Mouse (Mus musculus) gastrocnemius, postnatal 4 days (tissue): ENCODE data around the gene Izumo1r. TPM values are rescaled to one million over a fixed set of nuclear protein-coding genes. Genes with fewer than 3 reads are reported as not detected.

Experiments
- DNase-seq, 2 experiments: peaks; one replicate each; pipeline ENCODE4 v3.0.0; 2021 to 2022; ENCODE audit warnings: low spot score in 2 of 2, mixed read lengths in 2 of 2
- long read RNA-seq, 2 experiments: library from polyadenylated mRNA; stranded (forward); transcript quantifications; one replicate each; pipeline ENCODE4 v2.0.0; 2021
- total RNA-seq, 2 experiments: library from RNA; stranded (reverse); gene quantifications; 2 replicates each; pipeline ENCODE4 v1.2.3; 2021

The Izumo1r gene
- total RNA-seq = not detected
- long read RNA-seq, experiment 1 = 0 reads
- long read RNA-seq, experiment 2 = 0 reads

GRCm38 (mm10) chr9:14903581-14904378, at the start of gene Izumo1r:
Gene Izumo1r, minus strand, starts transcription at chr9:14903949.
- DNase-seq = no peak

GRCm38 (mm10) chr9:14951072-14951471, 47.3 kb upstream of the Izumo1r start:
- DNase-seq = no peak

- no peak for DNase-seq
These were observed 45.1 kb upstream of the Izumo1r start for GRCm38 (mm10) chr9:14948843-14949242.

GRCm38 (mm10) chr9:14946677-14947076, 42.9 kb upstream of the Izumo1r start:
- no peak for DNase-seq

GRCm38 (mm10) chr9:14945919-14946318, 42.2 kb upstream of the Izumo1r start:
- DNase-seq = no peak

- DNase-seq = no peak
These were observed 38.5 kb upstream of the Izumo1r start for GRCm38 (mm10) chr9:14942143-14942720.

GRCm38 (mm10) chr9:14939610-14940009, 35.9 kb upstream of the Izumo1r start:
- DNase-seq = no peak

GRCm38 (mm10) chr9:14937308-14937707, 33.6 kb upstream of the Izumo1r start:
- no peak for DNase-seq

GRCm38 (mm10) chr9:14934851-14935250, 31.1 kb upstream of the Izumo1r start:
- no peak for DNase-seq

GRCm38 (mm10) chr9:14931943-14932342, 28.2 kb upstream of the Izumo1r start:
- DNase-seq = no peak

- DNase-seq = no peak
These were observed 27.5 kb upstream of the Izumo1r start for GRCm38 (mm10) chr9:14931211-14931610.

GRCm38 (mm10) chr9:14926593-14926992, 22.8 kb upstream of the Izumo1r start:
- no peak for DNase-seq

GRCm38 (mm10) chr9:14923625-14924024, 19.9 kb upstream of the Izumo1r start:
- DNase-seq = no peak

- no peak for DNase-seq
These were observed 18.3 kb upstream of the Izumo1r start for GRCm38 (mm10) chr9:14921971-14922560.

GRCm38 (mm10) chr9:14921254-14921653, 17.5 kb upstream of the Izumo1r start:
- DNase-seq = no peak

GRCm38 (mm10) chr9:14920608-14921007, 16.9 kb upstream of the Izumo1r start:
- no peak for DNase-seq

- no peak for DNase-seq
These were observed 15.3 kb upstream of the Izumo1r start for GRCm38 (mm10) chr9:14918825-14919668.

GRCm38 (mm10) chr9:14917661-14918060, 13.9 kb upstream of the Izumo1r start:
- DNase-seq = no peak

GRCm38 (mm10) chr9:14912037-14912436, 8.3 kb upstream of the Izumo1r start:
- no peak for DNase-seq

GRCm38 (mm10) chr9:14909981-14910380, 6.2 kb upstream of the Izumo1r start:
- no peak for DNase-seq

- no peak for DNase-seq
These were observed 4.2 kb upstream of the Izumo1r start for GRCm38 (mm10) chr9:14907816-14908415.
